Mouse (Mus musculus) neural tube, embryonic 14.5 days (tissue): ENCODE measurements around the gene 4933402N03Rik. TPM values are rescaled to one million over a fixed set of nuclear protein-coding genes. Genes with fewer than 3 reads are reported as not detected.

Source experiments
- ATAC-seq: fragments of 200-750 bp; cut with Nextera tagmentation; 2 replicates; pipeline ENCODE4 v1.8.0; 2017; ENCODE audit warnings: low read depth, mild to moderate bottlenecking, moderate TSS enrichment, moderate library complexity
- H3K27ac ChIP-seq: fragments of 300-500 bp; sonication (generic); 2 replicates; pipeline ENCODE4 v1.5.1; 2014; ENCODE audit warnings: low read depth, mild to moderate bottlenecking, control low read depth, low read length, moderate library complexity, mixed read lengths
- H3K27me3 ChIP-seq: fragments of 300-500 bp; sonication (generic); 2 replicates; pipeline ENCODE4 v1.6.1; 2014; ENCODE audit warnings: low read length; ENCODE audit not compliant: control insufficient read depth, insufficient read depth
- H3K36me3 ChIP-seq: fragments of 300-500 bp; sonication (generic); 2 replicates; pipeline ENCODE4 v1.6.1; 2014; ENCODE audit warnings: low read length, mixed read lengths; ENCODE audit not compliant: control insufficient read depth, insufficient read depth
- H3K4me1 ChIP-seq: fragments of 300-500 bp; sonication (generic); 2 replicates; pipeline ENCODE4 v1.6.1; 2014; ENCODE audit warnings: low read length; ENCODE audit not compliant: control insufficient read depth, insufficient read depth
- H3K4me2 ChIP-seq: fragments of 300-500 bp; sonication (generic); 2 replicates; pipeline ENCODE4 v1.6.1; 2014; ENCODE audit warnings: mild to moderate bottlenecking, low read depth, low read length, control low read depth
- H3K4me3 ChIP-seq: fragments of 300-500 bp; sonication (generic); 2 replicates; pipeline ENCODE4 v1.5.1; 2014; ENCODE audit warnings: low read depth, low read length, control low read depth, mixed read lengths
- H3K9ac ChIP-seq: fragments of 300-500 bp; sonication (generic); replicated peaks from 2 replicates; pipeline ENCODE4 v1.6.1; 2014; ENCODE audit warnings: low read depth, mild to moderate bottlenecking, control low read depth, low read length, mixed read lengths
- H3K9me3 ChIP-seq: fragments of 300-500 bp; sonication (generic); 2 replicates; pipeline ENCODE4 v1.6.1; 2016; ENCODE audit warnings: low read length; ENCODE audit not compliant: control insufficient read depth
- WGBS: fragments of 180-500 bp; shearing (Covaris S2); extraction: QIAGEN DNeasy Blood & Tissue Kit; methylation state at CpG from one replicate; pipeline ENCODE4 v1.1.7; 2014; 5-methylcytosine and 5-hydroxymethylcytosine counted together
- polyA plus RNA-seq: library from polyadenylated mRNA; unstranded; fragments of >200 nt; fragmentation: Nextera tagmentation; extraction: Ambion mirVana; gene quantifications from 2 replicates; pipeline ENCODE4 v1.2.1, GENCODE M21; 2014

Gene 4933402N03Rik
- polyA plus RNA-seq, result not detected in 2 replicates

DNA sequence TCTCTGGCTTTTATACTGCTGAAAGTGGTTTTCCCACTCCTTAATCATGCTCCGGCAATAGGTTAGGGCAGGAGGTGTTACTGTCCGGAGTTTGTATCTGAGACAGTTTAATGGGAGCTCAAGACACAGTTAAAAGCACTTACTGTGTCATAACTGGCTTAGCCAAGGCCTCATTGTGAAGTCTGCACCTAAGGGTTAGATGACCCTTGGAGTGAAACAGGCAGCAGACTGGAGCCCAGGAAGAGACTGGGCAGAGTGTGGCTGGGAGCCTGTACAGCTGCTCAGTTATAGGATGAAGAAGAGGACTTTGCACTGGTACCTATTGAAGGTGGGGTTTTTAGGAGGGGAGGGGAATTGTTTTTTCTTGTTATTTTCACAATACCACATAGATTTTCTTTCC, at the start of gene 4933402N03Rik:
Gene 4933402N03Rik, minus strand, starts transcription at position 101 of the 400 bp plus-strand sequence.
- WGBS, result 99% methylated on average over 2 of the region's 2 CpGs
- ATAC-seq, result no peak
- H3K4me1 ChIP-seq, result no peaks in the 10 kb centered on the region

GRCm38 (mm10) chr7:131187996-131188395, 41.9 kb upstream of the 4933402N03Rik start:
- ATAC-seq, result no peak
- 97% methylated on average over 14 of the region's 14 CpGs for WGBS
- no peak overlapping the region for H3K4me3 ChIP-seq
- H3K9me3 ChIP-seq, result no peaks in the 10 kb centered on the region
- no peak overlapping the region for H3K27ac ChIP-seq
- H3K4me2 ChIP-seq, result no peak overlapping the region
- H3K36me3 ChIP-seq, result no peaks in the 10 kb centered on the region
- no peaks in the 10 kb centered on the region for H3K27me3 ChIP-seq
- H3K9ac ChIP-seq, result no peak overlapping the region
- H3K4me1 ChIP-seq, result no peaks in the 10 kb centered on the region

More for the DNA sequence above, at the start of gene 4933402N03Rik:
- Histone ChIP-seq H3K9ac (no peak within 1 kb of the TSS), H3K27ac (no peak within 1 kb of the TSS), H3K27me3 (no peaks in the 10 kb centered on the region), H3K4me3 (no peak within 1 kb of the TSS), H3K36me3 (no peaks in the 10 kb centered on the region), H3K9me3 (no peaks in the 10 kb centered on the region), H3K4me2 (no peak within 1 kb of the TSS)

DNA sequence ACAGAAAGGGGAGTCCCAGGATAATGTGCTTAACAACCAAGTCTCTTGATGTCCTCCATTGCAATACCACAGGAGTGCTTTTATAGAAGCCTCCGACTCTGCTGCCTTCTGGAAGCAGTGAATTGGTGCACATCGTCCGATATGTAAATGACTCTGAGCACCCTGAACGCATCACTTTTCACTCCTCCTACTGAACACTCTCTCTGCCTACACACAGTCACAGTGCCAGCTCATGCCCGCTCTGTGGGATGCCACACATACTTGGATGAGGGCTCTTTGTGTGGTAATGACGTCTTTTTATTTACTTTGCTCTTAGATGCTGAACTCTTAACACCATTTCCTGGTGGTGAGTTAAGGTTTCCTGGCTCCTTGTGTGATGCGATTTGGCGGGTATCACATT, 40.9 kb upstream of the 4933402N03Rik start:
- no peak overlapping the region for H3K4me2 ChIP-seq
- no peaks in the 10 kb centered on the region for H3K27me3 ChIP-seq
- no peaks in the 10 kb centered on the region for H3K36me3 ChIP-seq
- H3K9me3 ChIP-seq, result no peaks in the 10 kb centered on the region
- no peaks in the 10 kb centered on the region for H3K4me1 ChIP-seq
- no peak overlapping the region for H3K9ac ChIP-seq
- ATAC-seq, result no peak
- 71% methylated on average over 8 of the region's 8 CpGs for WGBS
- no peak overlapping the region for H3K27ac ChIP-seq
- no peak overlapping the region for H3K4me3 ChIP-seq

GRCm38 (mm10) chr7:131184339-131184738, 38.2 kb upstream of the 4933402N03Rik start:
- Histone ChIP-seq H3K9me3 (no peaks in the 10 kb centered on the region), H3K27ac (no peak overlapping the region), H3K4me2 (no peak overlapping the region), H3K4me1 (no peaks in the 10 kb centered on the region), H3K9ac (no peak overlapping the region), H3K27me3 (no peaks in the 10 kb centered on the region), H3K4me3 (no peak overlapping the region), H3K36me3 (no peaks in the 10 kb centered on the region)
- ATAC-seq, result no peak
- WGBS, result 74% methylated on average over 8 of the region's 8 CpGs

DNA sequence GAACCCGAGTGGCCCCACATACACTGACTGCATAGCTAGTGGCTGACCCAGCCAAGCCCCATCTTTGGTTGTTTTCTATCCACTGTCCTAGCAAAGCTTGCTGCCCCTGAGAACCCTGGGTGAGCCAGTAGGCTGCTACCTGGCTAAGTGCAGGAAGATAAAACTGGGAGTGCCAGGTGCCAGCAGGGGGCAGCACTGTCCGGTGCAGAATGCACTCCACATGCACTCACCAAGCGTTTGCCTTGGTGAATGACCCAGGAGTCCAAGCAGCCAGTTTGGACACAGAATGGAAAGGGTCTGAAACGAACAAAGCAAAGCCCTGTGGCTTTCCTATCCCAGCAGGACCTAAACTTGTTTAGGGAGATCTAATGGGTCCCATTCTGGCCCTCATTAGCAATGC, 36.6 kb upstream of the 4933402N03Rik start:
- 42% methylated on average over 4 of the region's 4 CpGs for WGBS
- no peak overlapping the region for H3K4me3 ChIP-seq
- ATAC-seq, result no peak

GRCm38 (mm10) chr7:131174121-131174520, 28.0 kb upstream of the 4933402N03Rik start, which contains the start of gene 5430419D17Rik:
Gene 5430419D17Rik (plus strand): TSS chr7:131174402.
- H3K4me1 ChIP-seq, result no peaks in the 10 kb centered on the region
- ATAC-seq, result no peak
- WGBS, result 88% methylated on average over 9 of the region's 9 CpGs
- H3K27ac ChIP-seq, result no peak within 1 kb of the TSS
- H3K9ac ChIP-seq, result no peak within 1 kb of the TSS
- no peaks in the 10 kb centered on the region for H3K9me3 ChIP-seq
- H3K27me3 ChIP-seq, result no peaks in the 10 kb centered on the region
- no peak within 1 kb of the TSS for H3K4me2 ChIP-seq
- H3K36me3 ChIP-seq, result no peaks in the 10 kb centered on the region
- no peak within 1 kb of the TSS for H3K4me3 ChIP-seq

More for the DNA sequence above, 36.6 kb upstream of the 4933402N03Rik start:
- Histone ChIP-seq H3K4me2 (no peak overlapping the region), H3K4me1 (no peaks in the 10 kb centered on the region), H3K36me3 (no peaks in the 10 kb centered on the region), H3K27me3 (no peaks in the 10 kb centered on the region), H3K27ac (no peak overlapping the region), H3K9me3 (no peaks in the 10 kb centered on the region), H3K9ac (no peak overlapping the region)

DNA sequence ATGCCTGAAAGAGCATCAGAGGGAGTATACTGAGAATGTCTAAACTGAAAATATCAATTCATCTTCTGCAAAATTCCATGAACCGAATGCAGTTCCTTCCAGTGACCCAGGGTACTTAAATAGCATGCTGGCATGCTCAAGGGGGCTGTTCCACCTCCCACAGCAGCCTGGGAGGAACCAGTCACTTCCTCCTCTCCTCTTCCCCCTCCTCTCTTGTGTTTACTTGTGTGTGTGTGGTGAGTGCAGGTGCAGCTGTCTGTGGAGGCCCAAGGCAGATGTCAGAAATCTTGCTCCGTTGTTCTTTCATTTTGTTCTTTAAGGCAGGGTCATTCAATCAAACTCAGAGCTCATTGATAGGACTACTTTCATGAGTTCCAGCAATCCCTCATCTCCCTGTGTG, 23.0 kb upstream of the 4933402N03Rik start:
- no peaks in the 10 kb centered on the region for H3K4me1 ChIP-seq
- 54% methylated on average over 2 of the region's 2 CpGs for WGBS

GRCm38 (mm10) chr7:131167771-131168170, 21.7 kb upstream of the 4933402N03Rik start:
- no peaks in the 10 kb centered on the region for H3K27me3 ChIP-seq
- H3K9me3 ChIP-seq, result no peaks in the 10 kb centered on the region
- H3K4me1 ChIP-seq, result no peaks in the 10 kb centered on the region
- H3K9ac ChIP-seq, result no peak overlapping the region
- ATAC-seq, result no peak
- 85% methylated on average over 3 of the region's 3 CpGs for WGBS
- H3K4me3 ChIP-seq, result no peak overlapping the region
- H3K4me2 ChIP-seq, result no peak overlapping the region
- H3K27ac ChIP-seq, result no peak overlapping the region
- no peaks in the 10 kb centered on the region for H3K36me3 ChIP-seq

More for the DNA sequence above, 23.0 kb upstream of the 4933402N03Rik start:
- Histone ChIP-seq H3K9me3 (no peaks in the 10 kb centered on the region), H3K36me3 (no peaks in the 10 kb centered on the region), H3K9ac (no peak overlapping the region), H3K27ac (no peak overlapping the region), H3K27me3 (no peaks in the 10 kb centered on the region), H3K4me3 (no peak overlapping the region), H3K4me2 (no peak overlapping the region)
- no peak for ATAC-seq

DNA sequence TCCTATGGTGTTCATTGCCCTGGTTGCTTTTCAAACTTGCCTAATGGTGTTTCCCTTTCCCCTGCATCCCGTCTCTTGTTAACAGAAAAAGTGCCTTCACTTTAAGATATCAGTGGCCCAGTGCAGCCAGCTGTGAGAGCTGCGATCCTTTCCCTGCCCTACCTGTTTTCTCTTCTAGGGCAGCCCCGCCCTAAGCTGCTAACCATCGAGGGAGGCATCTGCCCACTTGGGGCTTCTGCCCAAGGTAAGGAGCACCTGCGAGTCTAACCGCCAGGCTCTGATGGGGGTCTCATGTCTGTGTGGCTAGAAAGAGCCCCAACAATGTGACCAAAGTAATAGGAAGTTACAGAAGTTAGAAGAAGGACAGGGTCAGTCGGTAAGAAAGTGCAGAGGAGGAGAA, 16.1 kb upstream of the 4933402N03Rik start:
- no peaks in the 10 kb centered on the region for H3K9me3 ChIP-seq
- H3K27ac ChIP-seq, result no peak overlapping the region
- no peaks in the 10 kb centered on the region for H3K4me1 ChIP-seq
- ATAC-seq, result no peak
- WGBS, result 78% methylated on average over 7 of the region's 7 CpGs
- H3K36me3 ChIP-seq, result no peaks in the 10 kb centered on the region
- H3K9ac ChIP-seq, result no peak overlapping the region
- no peak overlapping the region for H3K4me3 ChIP-seq
- no peaks in the 10 kb centered on the region for H3K27me3 ChIP-seq
- no peak overlapping the region for H3K4me2 ChIP-seq
